Mouse (Mus musculus): ENCODE results near the gene Gm38431. TPM values are rescaled to one million over a fixed set of nuclear protein-coding genes. Genes with fewer than 3 reads are reported as not detected.

Gene Gm38431
- polyA plus RNA-seq, 1 experiment = 13.5 TPM

- Histone ChIP-seq H3K27ac (ENCODE audit: control insufficient read depth, insufficient read depth, low read length) (no peak overlapping the region), H3K36me3 (ENCODE audit: control insufficient read depth, insufficient read depth, low read length) (peaks cover 8% of the 10 kb centered on the region), H3K27me3 (ENCODE audit: control insufficient read depth, insufficient read depth, low read length) (no peaks in the 10 kb centered on the region), H3K4me3 (ENCODE audit: control insufficient read depth, insufficient read depth, low read length) (no peak overlapping the region), H3K4me1 (replicated peaks; ENCODE audit: control insufficient read depth, insufficient read depth, low read length) (peaks cover 37% of the 10 kb centered on the region)
- 80% methylated on average over 9 of the region's 9 CpGs for WGBS
- no peak for DNase-seq
- no peak for TF ChIP-seq POLR2A (IDR thresholded peaks at IDR 0.05; ENCODE audit: control insufficient read depth, extremely low read depth, insufficient read depth, low read length, poor library complexity)
- TF ChIP-seq CTCF (IDR thresholded peaks at IDR 0.05; ENCODE audit: borderline replicate concordance, control insufficient read depth, extremely low read depth, insufficient read depth, low read length, poor library complexity) = no peak
Measured at GRCm38 (mm10) chr9:21134595-21135328, 43.0 kb upstream of the Gm38431 start.

DNA sequence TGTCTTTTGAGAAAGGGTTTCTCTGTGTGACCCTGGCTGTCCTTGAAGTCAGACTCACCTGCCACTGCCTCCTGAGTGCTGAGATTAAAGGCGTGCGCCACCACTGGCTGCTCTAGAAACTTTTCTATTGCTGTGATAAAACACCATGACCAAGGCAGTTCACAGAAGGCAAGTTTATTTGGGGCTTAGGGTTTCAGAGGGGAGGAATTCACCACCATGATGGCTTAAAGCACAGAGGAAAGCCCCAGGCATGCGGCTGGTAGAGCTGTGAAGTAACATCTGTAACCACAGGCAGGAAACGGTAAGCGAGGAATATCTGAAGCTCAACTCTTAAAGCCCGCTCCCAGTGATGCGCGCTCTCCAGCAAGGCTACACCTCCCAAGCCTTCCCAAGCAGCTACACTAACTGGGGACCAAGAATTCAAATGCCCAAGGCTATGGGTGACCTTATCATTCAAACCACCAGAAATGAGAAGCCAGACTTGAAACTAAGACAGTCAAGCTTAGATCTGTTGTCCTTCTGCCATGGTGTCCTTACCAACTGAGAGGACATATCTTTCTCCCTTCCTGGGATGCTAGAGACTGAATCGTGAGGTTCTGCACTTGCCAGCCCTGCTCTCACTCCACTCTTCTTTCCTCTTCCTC lies 41.4 kb upstream of the Gm38431 start:
- peaks cover 37% of the 10 kb centered on the region for H3K4me1 ChIP-seq (replicated peaks; ENCODE audit: control insufficient read depth, insufficient read depth, low read length)
- WGBS = 8% methylated on average over 9 of the region's 9 CpGs
- TF ChIP-seq POLR2A (IDR thresholded peaks at IDR 0.05; ENCODE audit: control insufficient read depth, extremely low read depth, insufficient read depth, low read length, poor library complexity) = no peak
- no peak for TF ChIP-seq CTCF (IDR thresholded peaks at IDR 0.05; ENCODE audit: borderline replicate concordance, control insufficient read depth, extremely low read depth, insufficient read depth, low read length, poor library complexity)

GRCm38 (mm10) chr9:21132102-21132775 lies 40.4 kb upstream of the Gm38431 start:
- DNase-seq = peak; percentile 37
- TF ChIP-seq CTCF (IDR thresholded peaks at IDR 0.05; ENCODE audit: borderline replicate concordance, control insufficient read depth, extremely low read depth, insufficient read depth, low read length, poor library complexity) = no peak
- no peak for TF ChIP-seq POLR2A (IDR thresholded peaks at IDR 0.05; ENCODE audit: control insufficient read depth, extremely low read depth, insufficient read depth, low read length, poor library complexity)
- Histone ChIP-seq H3K4me3 (ENCODE audit: control insufficient read depth, insufficient read depth, low read length) (no peak overlapping the region), H3K27ac (ENCODE audit: control insufficient read depth, insufficient read depth, low read length) (no peak overlapping the region), H3K36me3 (ENCODE audit: control insufficient read depth, insufficient read depth, low read length) (no peaks in the 10 kb centered on the region), H3K4me1 (replicated peaks; ENCODE audit: control insufficient read depth, insufficient read depth, low read length) (peaks cover 37% of the 10 kb centered on the region), H3K27me3 (ENCODE audit: control insufficient read depth, insufficient read depth, low read length) (no peaks in the 10 kb centered on the region)
- WGBS = 62% methylated on average over 12 of the region's 12 CpGs

More for the DNA sequence above, 41.4 kb upstream of the Gm38431 start:
- no peak overlapping the region for H3K4me3 ChIP-seq (ENCODE audit: control insufficient read depth, insufficient read depth, low read length)
- H3K27ac ChIP-seq (ENCODE audit: control insufficient read depth, insufficient read depth, low read length) = peak overlapping the region; percentile 61; the same call in 1 of the 2 replicates
- no peaks in the 10 kb centered on the region for H3K27me3 ChIP-seq (ENCODE audit: control insufficient read depth, insufficient read depth, low read length)
- no peaks in the 10 kb centered on the region for H3K36me3 ChIP-seq (ENCODE audit: control insufficient read depth, insufficient read depth, low read length)
- DNase-seq = peak; percentile 56

DNA sequence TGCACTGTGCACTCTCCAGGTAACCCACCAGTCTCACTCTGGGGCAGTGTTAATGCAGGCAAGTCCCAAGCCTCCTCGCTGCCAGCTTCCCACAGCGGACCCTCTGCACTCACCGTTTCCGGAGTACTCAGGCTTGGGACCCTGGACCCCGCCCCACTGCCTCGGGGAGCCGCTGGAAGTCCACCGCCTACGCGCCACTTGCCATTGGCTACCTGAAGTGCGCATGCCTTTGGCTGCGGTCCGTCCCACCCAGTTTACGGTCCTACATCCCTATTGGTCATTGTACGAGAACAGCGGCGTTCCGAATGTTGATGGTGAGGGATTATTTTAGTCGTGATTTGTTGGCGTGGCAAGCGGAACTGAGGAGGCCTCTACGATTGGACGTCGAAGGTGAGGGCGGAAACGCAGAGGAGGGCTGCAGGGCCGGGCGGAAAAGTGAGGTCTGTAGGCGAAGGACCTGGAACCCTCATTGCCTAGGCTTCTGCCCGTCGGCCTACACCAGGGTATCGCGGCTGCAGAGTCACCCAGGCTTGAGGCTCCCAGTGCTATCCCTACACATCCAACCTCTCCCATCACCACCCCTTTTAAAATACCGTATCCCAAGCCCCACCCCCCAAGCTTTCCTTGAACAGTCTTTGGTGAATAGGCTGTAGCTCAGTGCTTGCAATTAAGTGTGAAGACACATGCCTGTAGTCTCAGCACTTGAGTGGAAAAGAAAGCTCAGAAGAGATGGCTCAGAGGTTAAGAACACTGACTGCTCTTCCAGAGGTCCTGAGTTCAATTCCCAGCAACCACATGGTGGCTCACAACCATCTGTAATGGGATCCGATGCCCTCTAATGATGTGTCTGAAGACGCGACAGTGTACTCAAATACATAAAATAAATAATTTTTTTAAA lies 39.5 kb upstream of the Gm38431 start, which contains the start of gene Tyk2:
Tyk2 (minus strand) TSS at position 185 of the 898 bp plus-strand sequence.
- TF ChIP-seq POLR2A (IDR thresholded peaks at IDR 0.05; ENCODE audit: control insufficient read depth, extremely low read depth, insufficient read depth, low read length, poor library complexity) (peak; percentile 63; the same call in 1 of the 2 replicates), CTCF (IDR thresholded peaks at IDR 0.05; ENCODE audit: borderline replicate concordance, control insufficient read depth, extremely low read depth, insufficient read depth, low read length, poor library complexity) (peak; percentile 42; the same call in 1 of the 2 replicates)
- Histone ChIP-seq H3K4me3 (ENCODE audit: control insufficient read depth, insufficient read depth, low read length) (peak within 1 kb of the TSS; percentile 58), H3K36me3 (ENCODE audit: control insufficient read depth, insufficient read depth, low read length) (peaks cover 5% of the 10 kb centered on the region; the same call in 1 of the 2 replicates), H3K27me3 (ENCODE audit: control insufficient read depth, insufficient read depth, low read length) (no peaks in the 10 kb centered on the region), H3K4me1 (replicated peaks; ENCODE audit: control insufficient read depth, insufficient read depth, low read length) (peaks cover 35% of the 10 kb centered on the region), H3K27ac (ENCODE audit: control insufficient read depth, insufficient read depth, low read length) (peak within 1 kb of the TSS; percentile 33)
- WGBS = 7% methylated on average over 37 of the region's 37 CpGs
- peak; percentile 87 for DNase-seq

DNA sequence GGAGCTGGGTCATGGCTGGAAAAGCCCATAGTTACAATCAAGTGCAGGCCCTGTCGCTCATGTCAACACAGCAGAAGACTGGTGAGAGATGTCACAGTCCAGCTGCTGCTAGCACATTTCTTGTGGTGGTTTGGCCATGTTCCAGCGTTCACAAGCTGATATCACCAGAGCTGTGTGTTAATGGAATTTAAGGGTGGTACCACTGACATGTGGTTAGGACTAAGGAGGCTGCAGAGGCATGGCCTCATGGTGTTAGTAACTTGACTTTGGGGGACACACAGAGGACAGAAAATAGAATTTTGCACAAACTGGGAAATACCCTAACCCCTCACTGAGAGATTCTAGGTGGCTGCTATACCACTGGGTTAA lies 34.4 kb upstream of the Gm38431 start:
- DNase-seq = no peak
- TF ChIP-seq POLR2A (IDR thresholded peaks at IDR 0.05; ENCODE audit: control insufficient read depth, extremely low read depth, insufficient read depth, low read length, poor library complexity) = no peak
- no peak for TF ChIP-seq CTCF (IDR thresholded peaks at IDR 0.05; ENCODE audit: borderline replicate concordance, control insufficient read depth, extremely low read depth, insufficient read depth, low read length, poor library complexity)
- no peak overlapping the region for H3K27ac ChIP-seq (ENCODE audit: control insufficient read depth, insufficient read depth, low read length)
- peaks cover 10% of the 10 kb centered on the region; the same call in 1 of the 2 replicates for H3K36me3 ChIP-seq (ENCODE audit: control insufficient read depth, insufficient read depth, low read length)
- H3K27me3 ChIP-seq (ENCODE audit: control insufficient read depth, insufficient read depth, low read length) = no peaks in the 10 kb centered on the region
- no peak overlapping the region for H3K4me3 ChIP-seq (ENCODE audit: control insufficient read depth, insufficient read depth, low read length)
- 32% methylated on average over 2 of the region's 2 CpGs for WGBS
- H3K4me1 ChIP-seq (replicated peaks; ENCODE audit: control insufficient read depth, insufficient read depth, low read length) = peaks cover 2% of the 10 kb centered on the region; the same call in 1 of the 2 replicates

All from thymus, adult 2 months (tissue).